ENCODE assay signal across 12 mouse cellular contexts in the genomic region with DNA sequence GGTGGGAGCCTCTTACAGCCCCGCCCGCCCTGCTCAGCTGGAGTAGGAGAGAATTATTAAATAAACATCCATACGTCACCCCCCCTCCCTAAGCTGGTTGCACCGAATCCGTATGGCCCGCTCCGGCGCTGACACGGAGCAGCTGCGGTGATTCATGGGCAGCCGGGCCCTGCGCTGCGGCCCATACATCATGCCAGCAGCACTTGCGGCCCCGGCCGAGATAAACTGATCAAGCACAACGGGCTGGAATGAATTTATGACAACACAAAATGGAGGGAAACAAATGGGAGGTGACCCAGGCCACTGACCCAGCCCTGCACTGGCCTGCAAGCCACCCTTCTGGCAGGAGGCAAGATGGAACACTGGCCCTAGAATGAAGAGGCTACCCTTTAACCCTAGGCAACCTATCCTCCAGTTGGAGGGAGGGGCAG. TPM values are rescaled to one million over a fixed set of nuclear protein-coding genes. Genes with fewer than 3 reads are reported as not detected.
DNase-seq lines count a peak whose midpoint lies in the region; ATAC-seq lines count a peak whose summit lies in the region.
"Had no signal": no experiment of that assay in that cellular context is flagged by ENCODE, and none has a peak within 500 bp of the region (broad histone marks: within the 10 kb centered on the region; RNA-seq: fewer than 3 reads in every experiment).

No protein-coding gene starts in this region.

- peaks cover 17% of the 10 kb centered on the region for H3K4me1 ChIP-seq in kidney, embryonic 16.5 days (ENCODE audit: insufficient read depth, low read length)
- H3K4me1 ChIP-seq in hindbrain, embryonic 14.5 days (replicated peaks; ENCODE audit: control insufficient read depth, insufficient read depth, low read length) = peaks cover 17% of the 10 kb centered on the region; the same call in 1 of the 2 replicates
- H3K4me1 ChIP-seq in neural tube, embryonic 12.5 days = peaks cover 57% of the 10 kb centered on the region

- H3K27me3 ChIP-seq in kidney, embryonic 16.5 days (ENCODE audit: insufficient read depth, low read length) = no peaks in the 10 kb centered on the region; the same call in 1 of the 2 replicates
- H3K27me3 ChIP-seq in hindbrain, embryonic 14.5 days (ENCODE audit: control insufficient read depth, insufficient read depth, low read length) = no peaks in the 10 kb centered on the region
- H3K27me3 ChIP-seq in neural tube, embryonic 12.5 days (replicated peaks) = no peaks in the 10 kb centered on the region
- H3K27me3 ChIP-seq: heart, embryonic 15.5 days had no signal

- no peak for DNase-seq in kidney, adult 9 months
- DNase-seq in embryo, embryonic 10.5 days (ENCODE audit: low spot score) = peak; percentile 41
- DNase-seq in hindbrain, embryonic 14.5 days (ENCODE audit: low spot score) = no peak
- no peak for DNase-seq in yolk sac, embryonic 10.5 days (ENCODE audit: low spot score)
- DNase-seq in retina, postnatal 1 day = no peak
- DNase-seq: cerebellum, postnatal 36 days had no signal

- no peak overlapping the region for H3K9ac ChIP-seq in kidney, embryonic 16.5 days (replicated peaks; ENCODE audit: low read length)
- no peak overlapping the region for H3K9ac ChIP-seq in hindbrain, embryonic 14.5 days
- H3K9ac ChIP-seq in neural tube, embryonic 12.5 days = no peak overlapping the region
- H3K9ac ChIP-seq: heart, embryonic 15.5 days; midbrain, embryonic 15.5 days had no signal

- peaks cover 11% of the 10 kb centered on the region for H3K9me3 ChIP-seq in kidney, embryonic 16.5 days (ENCODE audit: low read length)
- peaks cover 8% of the 10 kb centered on the region for H3K9me3 ChIP-seq in hindbrain, embryonic 14.5 days (ENCODE audit: control insufficient read depth, low read length)
- H3K9me3 ChIP-seq in neural tube, embryonic 12.5 days = peaks cover 8% of the 10 kb centered on the region
- H3K9me3 ChIP-seq: heart, embryonic 15.5 days; midbrain, embryonic 15.5 days had no signal

- H3K4me3 ChIP-seq in kidney, embryonic 16.5 days (ENCODE audit: low read length) = no peak overlapping the region
- no peak overlapping the region for H3K4me3 ChIP-seq in hindbrain, embryonic 14.5 days (replicated peaks; ENCODE audit: low read length)
- H3K4me3 ChIP-seq in neural tube, embryonic 12.5 days = no peak overlapping the region
- H3K4me3 ChIP-seq: erythroblast, embryonic 14.5 days; heart, embryonic 15.5 days; midbrain, embryonic 15.5 days had no signal

- WGBS in kidney, embryonic 16.5 days = 30% methylated on average over 17 of the region's 17 CpGs
- 69% methylated on average over 17 of the region's 17 CpGs for WGBS in hindbrain, embryonic 14.5 days
- WGBS in neural tube, embryonic 12.5 days = 62% methylated on average over 17 of the region's 17 CpGs

- no peak overlapping the region for H3K27ac ChIP-seq in kidney, embryonic 16.5 days (ENCODE audit: low read length)
- H3K27ac ChIP-seq in hindbrain, embryonic 14.5 days = peak overlapping the region; percentile 36; the same call in 1 of the 2 replicates
- H3K27ac ChIP-seq in neural tube, embryonic 12.5 days = no peak overlapping the region
- H3K27ac ChIP-seq: heart, embryonic 15.5 days; midbrain, embryonic 15.5 days had no signal

- peak; percentile 60; the same call in 1 of the 2 replicates for ATAC-seq in kidney, embryonic 16.5 days (ENCODE audit: low FRiP score, low TSS enrichment)
- ATAC-seq in hindbrain, embryonic 14.5 days (ENCODE audit: low FRiP score) = 0 out of 2 replicates have a peak, but pooled peaks have one; percentile 29
- ATAC-seq in neural tube, embryonic 12.5 days (ENCODE audit: low FRiP score, low read depth) = peak; percentile 34; the same call in 1 of the 2 replicates
- ATAC-seq: intestine, embryonic 16.5 days; midbrain, embryonic 15.5 days had no signal

- H3K36me3 ChIP-seq in kidney, embryonic 16.5 days (ENCODE audit: insufficient read depth, low read length) = peaks cover 66% of the 10 kb centered on the region
- H3K36me3 ChIP-seq in hindbrain, embryonic 14.5 days (replicated peaks; ENCODE audit: control insufficient read depth, insufficient read depth) = peaks cover 65% of the 10 kb centered on the region
- H3K36me3 ChIP-seq in neural tube, embryonic 12.5 days = peaks cover 84% of the 10 kb centered on the region

- H3K4me2 ChIP-seq in kidney, embryonic 16.5 days (replicated peaks; ENCODE audit: low read depth, low read length) = no peak overlapping the region
- H3K4me2 ChIP-seq in hindbrain, embryonic 14.5 days (replicated peaks) = no peak overlapping the region
- peak overlapping the region; percentile 5; the same call in 1 of the 2 replicates for H3K4me2 ChIP-seq in neural tube, embryonic 12.5 days (replicated peaks)
- H3K4me2 ChIP-seq: heart, embryonic 15.5 days; midbrain, embryonic 15.5 days had no signal

RNA-seq across cellular contexts. Expression of gene Armh1, which starts 24.4 kb away (rescaled TPM):
- 0.23 and 0.39 TPM in 2 replicates for polyA plus RNA-seq in kidney, embryonic 16.5 days (2015; fragmentation: Nextera tagmentation; extraction: Ambion mirVana)
- 1.2 and 1.3 TPM in 2 replicates for polyA plus RNA-seq in hindbrain, embryonic 14.5 days (2014; fragmentation: Nextera tagmentation; extraction: Ambion mirVana)
- 0.28 and 0.85 TPM in 2 replicates for polyA plus RNA-seq in neural tube, embryonic 12.5 days (2016; fragmentation: Nextera tagmentation; extraction: Ambion mirVana)
- polyA plus RNA-seq: erythroblast, embryonic 14.5 days had no signal

RNA-seq across cellular contexts. Expression of gene Tmem53, which starts 24.5 kb away (rescaled TPM):
- polyA plus RNA-seq in kidney, embryonic 16.5 days (2015; fragmentation: Nextera tagmentation; extraction: Ambion mirVana) = 16.5 and 19.9 TPM in 2 replicates
- 10.0 and 11.6 TPM in 2 replicates for polyA plus RNA-seq in hindbrain, embryonic 14.5 days (2014; fragmentation: Nextera tagmentation; extraction: Ambion mirVana)
- 7.0 and 8.0 TPM in 2 replicates for polyA plus RNA-seq in neural tube, embryonic 12.5 days (2016; fragmentation: Nextera tagmentation; extraction: Ambion mirVana)
